Mouse (Mus musculus) limb, embryonic 11.5 days (tissue): ENCODE results near the gene Ran. TPM values are rescaled to one million over a fixed set of nuclear protein-coding genes. Genes with fewer than 3 reads are reported as not detected.
"Not testable (repeated sequence)": the region's sequence is repeated elsewhere in the genome, so short reads cannot be mapped to it uniquely, and the experiment has no call there.

Experiments
- ATAC-seq: fragments of 200-750 bp; cut with Nextera tagmentation; 2 replicates; pipeline ENCODE4 v1.8.0; 2017; ENCODE audit warnings: low read depth; ENCODE audit not compliant: insufficient number of reproducible peaks, low FRiP score, low TSS enrichment
- DNase-seq: peaks from one replicate; pipeline ENCODE4 v3.0.0-alpha.2; 2015; ENCODE audit warnings: low spot score
- H3K27ac ChIP-seq: fragments of 300-500 bp; sonication (generic); replicated peaks from 2 replicates; pipeline ENCODE4 v1.5.1; 2014; ENCODE audit warnings: low read depth, mild to moderate bottlenecking, low read length
- H3K27me3 ChIP-seq: fragments of 300-500 bp; sonication (generic); 2 replicates; pipeline ENCODE4 v1.6.1; 2014; ENCODE audit warnings: mild to moderate bottlenecking, low read length, mixed read lengths; ENCODE audit not compliant: control insufficient read depth, insufficient read depth
- H3K36me3 ChIP-seq: fragments of 300-500 bp; sonication (generic); 2 replicates; pipeline ENCODE4 v1.6.1; 2014; ENCODE audit warnings: mild to moderate bottlenecking, low read length, moderate library complexity, mixed read lengths; ENCODE audit not compliant: control insufficient read depth, insufficient read depth
- H3K4me1 ChIP-seq: fragments of 300-500 bp; sonication (generic); 2 replicates; pipeline ENCODE4 v1.6.1; 2014; ENCODE audit warnings: low read length, mixed read lengths; ENCODE audit not compliant: control insufficient read depth, insufficient read depth
- H3K4me2 ChIP-seq: fragments of 300-500 bp; sonication (generic); 2 replicates; pipeline ENCODE4 v1.6.1; 2014; ENCODE audit warnings: low read depth, mild to moderate bottlenecking, moderate library complexity; ENCODE audit not compliant: severe bottlenecking
- H3K4me3 ChIP-seq: fragments of 300-500 bp; sonication (generic); 2 replicates; pipeline ENCODE4 v1.5.1; 2014; ENCODE audit warnings: low read depth, low read length
- H3K9ac ChIP-seq: fragments of 300-500 bp; sonication (generic); 2 replicates; pipeline ENCODE4 v1.6.1; 2014; ENCODE audit warnings: mild to moderate bottlenecking, low read length
- H3K9me3 ChIP-seq: fragments of 300-500 bp; sonication (generic); 2 replicates; pipeline ENCODE4 v1.6.1; 2016; ENCODE audit warnings: low read length; ENCODE audit not compliant: control insufficient read depth
- WGBS: fragments of 180-500 bp; shearing (Covaris S2); extraction: QIAGEN DNeasy Blood & Tissue Kit; methylation state at CpG from one replicate; pipeline ENCODE4 v1.1.7; 2014; 5-methylcytosine and 5-hydroxymethylcytosine counted together
- polyA plus RNA-seq: library from polyadenylated mRNA; unstranded; fragments of >200 nt; fragmentation: Nextera tagmentation; extraction: Ambion mirVana; gene quantifications from 2 replicates; pipeline ENCODE4 v1.2.1, GENCODE M21; 2014

Gene Ran
- 910 TPM in 2 replicates for polyA plus RNA-seq

DNA sequence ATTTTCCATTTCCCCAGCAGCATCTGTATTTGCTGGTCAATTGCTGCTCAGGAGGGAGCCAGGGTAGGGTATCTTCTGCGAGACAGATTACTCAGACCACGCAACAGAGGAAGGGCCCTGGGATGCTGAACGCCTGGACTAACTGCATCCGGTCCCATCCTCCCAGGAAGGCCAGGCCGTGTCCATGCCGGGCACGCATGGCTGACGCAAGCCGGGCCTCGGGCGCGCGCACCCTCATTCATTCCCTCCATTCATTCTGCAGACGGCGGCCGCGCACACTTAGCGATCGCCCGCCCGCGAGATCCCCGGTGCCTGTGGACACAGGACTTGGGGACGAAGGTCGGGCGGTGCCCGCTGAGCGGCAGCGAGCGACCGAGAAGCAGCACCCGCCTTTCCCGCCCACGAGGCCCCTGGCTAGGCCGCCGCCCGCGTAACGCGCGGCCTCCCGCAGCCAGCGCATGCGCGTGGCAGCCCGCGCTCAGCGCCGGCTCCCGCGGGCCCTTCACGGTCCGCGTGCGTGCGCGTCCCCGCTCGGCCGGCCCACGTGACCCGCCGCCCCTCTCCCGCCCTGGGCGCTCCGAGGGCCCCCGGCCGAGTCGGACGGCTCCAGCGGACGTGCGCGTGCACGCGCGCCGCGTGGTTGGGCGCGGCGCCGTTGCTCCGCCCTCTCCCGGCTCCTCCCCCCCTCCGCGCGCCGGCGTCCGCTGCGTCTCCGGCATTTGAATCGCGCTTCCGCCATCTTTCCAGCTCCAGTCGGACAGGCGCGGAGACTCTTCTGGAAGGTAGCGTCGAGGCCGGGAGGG is at the start of gene Ran:
TSS of gene Ran (plus strand) at position 573 of the 803 bp plus-strand sequence.
- Histone ChIP-seq H3K27ac (peak within 1 kb of the TSS; percentile 97), H3K4me3 (peak within 1 kb of the TSS; percentile 94), H3K4me1 (0 out of 2 replicates have a peak, but pooled peaks cover 4% of the 10 kb centered on the region), H3K9ac (peak within 1 kb of the TSS; percentile 98), H3K27me3 (no peaks in the 10 kb centered on the region), H3K4me2 (peak within 1 kb of the TSS; percentile 86), H3K9me3 (no peaks in the 10 kb centered on the region), H3K36me3 (peaks cover 7% of the 10 kb centered on the region; the same call in 1 of the 2 replicates)
- under 1% methylated on average over 85 of the region's 102 CpGs for WGBS
- DNase-seq = peak; percentile 96
- peak; percentile 92 for ATAC-seq

DNA sequence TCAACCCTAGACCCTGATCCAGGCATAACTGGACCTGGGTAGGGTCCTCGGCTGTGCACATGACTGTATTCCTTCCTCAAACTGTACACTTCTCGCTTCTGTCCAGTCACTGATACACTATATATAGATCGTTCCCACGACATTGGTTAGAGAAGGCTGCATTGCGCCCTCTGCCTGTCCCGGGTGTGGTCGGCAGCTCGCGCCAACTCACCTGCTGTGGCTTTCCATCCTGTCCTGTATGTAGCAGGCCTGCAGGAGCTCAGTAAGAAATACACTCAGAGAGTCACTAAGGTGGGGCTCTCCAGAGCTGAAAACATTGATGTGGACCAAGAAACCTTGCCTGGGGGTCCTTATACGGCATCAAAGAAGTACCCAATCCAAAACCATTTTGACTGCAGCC is 49.0 kb upstream of the Ran start:
- no peak overlapping the region for H3K4me2 ChIP-seq
- H3K27ac ChIP-seq = no peak overlapping the region
- no peaks in the 10 kb centered on the region for H3K4me1 ChIP-seq
- ATAC-seq (no peak), DNase-seq (no peak)
- 73% methylated on average over 10 of the region's 10 CpGs for WGBS
- H3K4me3 ChIP-seq = no peak overlapping the region
- no peaks in the 10 kb centered on the region for H3K9me3 ChIP-seq
- H3K36me3 ChIP-seq = no peaks in the 10 kb centered on the region
- H3K27me3 ChIP-seq = no peaks in the 10 kb centered on the region
- no peak overlapping the region for H3K9ac ChIP-seq

GRCm38 (mm10) chr5:128971298-128971697 is 48.6 kb upstream of the Ran start:
- no peak overlapping the region for H3K27ac ChIP-seq
- H3K9ac ChIP-seq = no peak overlapping the region
- no peak for ATAC-seq
- DNase-seq = peak; percentile 86
- no peaks in the 10 kb centered on the region for H3K27me3 ChIP-seq
- 19% methylated on average over 14 of the region's 14 CpGs for WGBS
- no peaks in the 10 kb centered on the region for H3K9me3 ChIP-seq
- no peaks in the 10 kb centered on the region for H3K4me1 ChIP-seq
- no peaks in the 10 kb centered on the region for H3K36me3 ChIP-seq
- H3K4me2 ChIP-seq = no peak overlapping the region
- no peak overlapping the region for H3K4me3 ChIP-seq

GRCm38 (mm10) chr5:128976266-128976665 is 43.6 kb upstream of the Ran start:
- Histone ChIP-seq H3K4me3 (no peak overlapping the region), H3K4me2 (no peak overlapping the region), H3K4me1 (no peaks in the 10 kb centered on the region), H3K9me3 (no peaks in the 10 kb centered on the region), H3K27ac (no peak overlapping the region), H3K36me3 (no peaks in the 10 kb centered on the region), H3K9ac (no peak overlapping the region), H3K27me3 (no peaks in the 10 kb centered on the region)
- ATAC-seq = no peak
- peak; percentile 71 for DNase-seq
- WGBS = 28% methylated on average over 4 of the region's 4 CpGs

GRCm38 (mm10) chr5:128977466-128977865 is 42.4 kb upstream of the Ran start:
- H3K27ac ChIP-seq, DNase-seq, H3K4me1 ChIP-seq, H3K9ac ChIP-seq, H3K36me3 ChIP-seq, H3K9me3 ChIP-seq, H3K4me2 ChIP-seq, H3K27me3 ChIP-seq, H3K4me3 ChIP-seq, ATAC-seq: not testable (repeated sequence)
- WGBS = 88% methylated on average over 1 of the region's 1 CpGs

DNA sequence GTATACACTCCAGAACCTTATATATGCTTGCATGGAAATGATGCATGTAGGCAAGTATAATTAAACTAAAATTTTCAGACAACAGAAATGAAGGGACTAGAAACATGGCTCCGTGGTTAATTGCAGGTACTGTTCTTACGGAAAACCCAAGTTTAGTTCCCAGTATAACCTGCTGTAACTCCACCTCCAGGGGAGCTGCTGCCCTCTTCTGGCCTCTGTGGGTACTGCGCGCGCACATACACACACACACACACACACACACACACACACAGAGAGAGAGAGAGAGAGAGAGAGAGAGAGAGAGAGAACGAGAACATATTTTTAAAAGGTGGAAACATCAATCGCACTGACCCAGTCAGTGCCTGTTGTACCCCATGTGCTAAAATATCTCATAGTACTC is 40.9 kb upstream of the Ran start:
- no peak for DNase-seq
- Histone ChIP-seq H3K27me3 (no peaks in the 10 kb centered on the region), H3K9me3 (no peaks in the 10 kb centered on the region), H3K27ac (no peak overlapping the region), H3K4me3 (no peak overlapping the region), H3K4me2 (no peak overlapping the region), H3K4me1 (no peaks in the 10 kb centered on the region), H3K9ac (no peak overlapping the region), H3K36me3 (no peaks in the 10 kb centered on the region)
- no peak for ATAC-seq
- 96% methylated on average over 7 of the region's 7 CpGs for whole genome bisulfite sequencing

DNA sequence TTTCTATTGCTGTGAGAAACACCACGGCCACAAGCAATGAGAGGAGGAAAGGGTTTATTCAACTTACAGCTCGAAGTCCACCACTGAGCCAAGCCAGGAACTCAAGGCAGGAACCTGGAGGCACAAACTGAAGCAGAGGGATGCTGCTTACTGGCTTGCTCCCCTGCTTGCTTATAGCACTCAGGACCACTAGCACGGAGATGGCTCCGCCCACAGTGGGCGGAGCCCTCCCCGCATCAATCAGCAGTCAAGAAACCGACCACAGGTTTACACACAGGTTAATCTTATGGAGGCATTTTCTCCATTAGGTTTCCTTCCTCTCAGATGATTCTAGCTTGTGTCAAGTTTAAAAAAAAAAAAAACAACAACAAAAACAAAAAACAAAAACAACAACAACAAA is 39.0 kb upstream of the Ran start:
- no peak overlapping the region for H3K4me3 ChIP-seq
- 68% methylated on average over 7 of the region's 7 CpGs for WGBS
- ATAC-seq = no peak

DNA sequence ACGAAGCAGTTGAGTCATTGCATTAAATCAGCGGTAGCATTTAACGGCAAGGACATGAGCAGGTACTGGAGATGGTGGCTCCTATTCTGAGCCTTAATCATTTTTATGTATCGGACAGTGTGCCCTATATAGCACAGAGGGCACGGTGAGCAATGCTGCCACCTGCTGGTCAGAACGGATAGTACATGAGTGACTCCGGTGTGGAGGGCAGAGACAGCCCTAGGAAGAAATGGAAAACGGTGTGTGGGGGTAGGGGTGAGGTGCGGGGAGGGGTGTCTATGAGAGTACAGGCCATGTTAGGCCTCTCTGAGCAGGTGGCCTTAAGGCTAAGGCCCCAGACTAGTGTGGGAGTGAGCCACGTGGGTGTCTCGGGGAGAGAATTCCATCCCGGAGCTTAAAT is 38.3 kb upstream of the Ran start:
- no peak overlapping the region for H3K9ac ChIP-seq
- 27% methylated on average over 12 of the region's 12 CpGs for WGBS

More for the DNA sequence above, 39.0 kb upstream of the Ran start:
- Histone ChIP-seq H3K9ac (no peak overlapping the region), H3K36me3 (peaks cover 2% of the 10 kb centered on the region; the same call in 1 of the 2 replicates), H3K4me1 (no peaks in the 10 kb centered on the region), H3K9me3 (no peaks in the 10 kb centered on the region), H3K27me3 (no peaks in the 10 kb centered on the region), H3K4me2 (no peak overlapping the region), H3K27ac (no peak overlapping the region)
- DNase-seq = no peak

More for the DNA sequence above, 38.3 kb upstream of the Ran start:
- Histone ChIP-seq H3K4me3 (no peak overlapping the region), H3K9me3 (no peaks in the 10 kb centered on the region), H3K27me3 (no peaks in the 10 kb centered on the region), H3K27ac (no peak overlapping the region), H3K4me2 (no peak overlapping the region), H3K36me3 (peaks cover 2% of the 10 kb centered on the region; the same call in 1 of the 2 replicates), H3K4me1 (no peaks in the 10 kb centered on the region)
- DNase-seq (peak; percentile 85), ATAC-seq (peak; percentile 73)
